Mouse (Mus musculus) testis, postnatal 10 days (tissue): ENCODE measurements around the gene Resf1.
"Not testable (repeated sequence)": the region's sequence is repeated elsewhere in the genome, so short reads cannot be mapped to it uniquely, and the experiment has no call there.

ENCODE experiments used
- DNase-seq: peaks from one replicate; pipeline ENCODE4 v3.0.0; 2021; ENCODE audit warnings: low spot score

Gene Resf1

DNA sequence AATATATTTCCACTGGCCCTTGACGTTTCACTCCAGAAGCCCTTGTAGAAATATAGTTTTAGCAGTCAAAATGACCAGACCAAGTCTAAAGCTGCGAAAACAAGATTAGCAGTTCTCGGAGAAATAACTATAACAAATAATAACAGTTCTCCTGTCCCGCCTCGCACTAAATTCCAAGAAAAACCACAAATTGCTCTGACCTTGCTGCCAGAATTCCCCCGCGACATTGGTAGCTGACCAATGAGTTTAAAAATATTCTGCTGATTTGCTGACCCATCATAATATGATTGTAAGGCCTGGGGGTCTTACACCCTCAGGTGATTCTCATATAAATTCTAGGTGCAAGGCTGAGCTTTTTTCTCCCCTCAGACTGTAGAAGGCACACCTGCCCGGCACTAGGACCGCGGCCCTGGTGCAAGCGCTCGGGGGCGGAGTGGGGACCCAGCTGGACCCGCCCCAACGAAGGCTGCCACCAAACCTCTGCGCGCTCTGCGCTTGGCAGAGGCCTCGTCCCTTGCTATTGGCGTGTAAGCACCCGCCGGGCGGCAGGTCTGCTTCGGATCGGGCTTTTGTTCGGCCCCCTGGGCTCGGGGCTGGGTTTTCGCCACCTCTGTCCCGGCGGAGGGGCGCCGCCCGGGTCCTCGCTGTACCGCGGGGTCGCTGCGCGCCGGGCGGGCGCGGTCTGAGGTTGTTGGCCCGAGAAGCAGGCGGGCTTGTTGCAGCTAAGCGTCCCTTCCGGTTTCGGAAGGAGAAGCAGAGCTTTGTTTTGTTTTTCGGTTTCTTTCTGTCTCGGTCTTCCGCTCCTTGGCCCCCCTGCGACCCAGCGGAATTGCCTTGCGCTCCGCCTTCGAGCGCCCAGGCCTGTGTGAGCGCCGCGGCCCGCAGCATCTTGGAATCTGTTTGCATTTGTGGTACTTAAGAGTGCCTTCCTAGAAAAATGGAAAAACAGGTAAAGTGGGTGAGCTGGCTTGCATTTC is at the start of gene Resf1:
Gene Resf1 (plus strand): TSS at position 459 of the 977 bp plus-strand sequence.
- DNase-seq = peak; percentile 90

GRCm38 (mm10) chr6:149260801-149261239 is 48.4 kb upstream of the Resf1 start:
- DNase-seq = no peak

GRCm38 (mm10) chr6:149267951-149268350 is 41.3 kb upstream of the Resf1 start:
- DNase-seq = no peak

GRCm38 (mm10) chr6:149278248-149278731 is 30.9 kb upstream of the Resf1 start:
- no peak for DNase-seq

GRCm38 (mm10) chr6:149278866-149279265 is 30.3 kb upstream of the Resf1 start:
- DNase-seq = no peak

GRCm38 (mm10) chr6:149280511-149280910 is 28.7 kb upstream of the Resf1 start:
- DNase-seq = no peak

DNA sequence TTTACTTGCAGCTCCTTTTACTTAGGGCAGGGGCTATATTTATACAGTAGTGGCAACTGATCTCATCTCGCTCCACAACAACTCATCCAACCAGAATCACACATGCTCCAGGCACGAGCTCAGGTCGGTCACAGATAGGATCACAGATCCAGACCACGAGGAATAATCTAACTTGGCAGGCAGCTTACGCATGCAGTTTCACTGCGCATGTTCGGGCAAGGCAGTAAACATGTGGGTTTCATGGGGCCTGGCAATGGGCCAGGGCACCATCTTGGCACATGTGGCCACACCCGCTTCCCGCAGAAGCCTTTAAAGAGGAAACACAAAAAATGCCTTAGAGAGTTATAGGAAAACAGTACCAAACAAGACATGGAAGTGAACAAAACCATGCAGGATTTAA is 21.0 kb upstream of the Resf1 start:
- not testable (repeated sequence) for DNase-seq

DNA sequence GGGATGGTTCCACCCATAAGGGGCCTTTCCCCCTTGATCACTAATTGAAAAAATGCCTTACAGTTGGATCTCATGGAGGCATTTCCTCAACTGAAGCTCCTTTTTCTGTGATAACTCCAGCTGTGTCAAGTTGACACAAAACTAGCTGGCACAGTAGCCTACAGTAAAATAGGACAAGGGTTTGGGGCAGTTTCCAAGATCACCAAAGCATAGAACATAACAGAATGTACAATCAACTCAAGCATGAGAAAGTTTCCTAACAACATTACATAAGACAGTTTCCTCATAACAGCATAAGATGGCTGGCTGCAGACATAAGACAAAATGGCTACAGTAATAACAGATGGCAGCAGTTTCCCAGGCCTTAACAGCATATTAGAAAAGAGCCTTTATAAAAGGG is 6.0 kb upstream of the Resf1 start:
- DNase-seq = not testable (repeated sequence)

DNA sequence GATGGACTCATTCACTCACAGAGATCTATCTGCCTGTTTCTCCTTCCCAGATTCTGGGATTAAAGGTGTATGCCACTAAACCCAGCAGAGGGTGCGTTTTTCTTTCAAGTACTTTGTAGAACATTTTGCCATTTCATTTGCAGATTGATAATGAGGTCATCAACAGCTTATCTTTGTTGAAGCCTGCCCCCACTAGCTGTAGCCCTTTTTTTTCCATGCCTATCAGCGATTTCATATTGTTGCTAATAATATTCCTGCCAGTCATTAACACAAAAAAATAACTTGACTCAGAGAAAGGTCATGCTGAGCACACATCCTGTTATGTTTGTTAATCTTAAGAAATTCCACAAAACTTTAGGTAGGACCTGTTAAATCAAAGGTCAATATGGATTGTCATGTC is 2.1 kb upstream of the Resf1 start:
- DNase-seq = no peak

GRCm38 (mm10) chr6:149307801-149308200 is 1.4 kb upstream of the Resf1 start:
- DNase-seq = no peak

DNA sequence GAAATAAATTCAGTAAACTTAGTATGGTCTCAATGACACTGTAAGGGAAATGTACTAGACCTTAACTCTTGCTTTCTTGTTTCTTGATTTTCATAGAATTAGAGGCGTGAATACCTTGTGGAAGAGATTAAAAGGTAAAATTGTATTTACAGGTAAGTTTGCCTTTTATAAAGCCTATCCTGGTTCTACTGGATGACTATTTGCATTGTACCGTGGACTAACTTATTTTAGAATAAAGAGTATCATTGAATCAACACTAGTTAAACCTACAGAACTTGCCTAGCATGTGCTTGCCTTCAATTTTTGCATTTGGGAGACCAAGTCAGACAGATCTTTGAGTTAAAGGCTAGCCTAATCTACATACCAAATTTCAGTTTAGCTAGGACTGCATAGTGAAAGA is 1.0 kb downstream of the Resf1 start:
- DNase-seq = no peak

DNA sequence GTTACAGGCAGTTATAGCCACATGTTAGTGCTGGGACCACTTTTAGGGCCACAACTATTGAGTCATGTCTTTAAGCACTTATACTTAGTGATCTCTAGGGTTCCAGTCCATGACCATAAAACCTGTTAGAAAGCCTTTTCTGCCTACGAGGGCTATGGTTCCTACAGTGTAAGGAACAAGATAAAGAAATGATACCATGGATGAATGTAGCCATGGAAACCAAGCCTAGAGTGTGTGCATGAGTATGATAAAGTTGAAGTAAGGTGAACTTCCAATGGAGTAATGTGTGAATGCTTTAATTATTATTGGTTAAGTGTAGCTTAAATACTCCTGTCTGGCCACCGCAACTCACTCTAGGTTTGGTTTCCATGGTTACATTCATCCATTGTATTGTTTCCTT is 1.8 kb downstream of the Resf1 start:
- no peak for DNase-seq

DNA sequence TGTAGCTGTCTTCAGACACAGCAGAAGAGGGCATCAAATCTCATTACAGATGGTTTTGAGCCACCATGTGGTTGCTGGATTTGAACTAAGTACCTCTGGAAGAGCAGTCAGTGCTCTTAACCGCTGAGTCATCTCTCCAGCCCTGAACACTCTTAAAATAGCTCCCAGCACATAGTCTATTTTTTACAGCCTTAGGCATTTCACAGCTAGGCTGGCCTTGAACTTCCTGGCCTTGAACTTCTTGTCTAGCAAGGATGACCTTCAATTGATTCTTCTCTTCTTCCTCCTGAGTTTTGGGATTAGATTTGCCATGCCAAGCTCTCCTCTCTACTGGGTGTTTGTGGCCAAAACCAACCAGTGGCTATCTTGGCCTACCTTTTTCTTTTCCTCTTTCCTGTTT is 2.6 kb downstream of the Resf1 start:
- DNase-seq = no peak

GRCm38 (mm10) chr6:149312221-149312620 is 3.0 kb downstream of the Resf1 start:
- no peak for DNase-seq

GRCm38 (mm10) chr6:149314918-149315317 is 5.7 kb downstream of the Resf1 start:
- DNase-seq = no peak

DNA sequence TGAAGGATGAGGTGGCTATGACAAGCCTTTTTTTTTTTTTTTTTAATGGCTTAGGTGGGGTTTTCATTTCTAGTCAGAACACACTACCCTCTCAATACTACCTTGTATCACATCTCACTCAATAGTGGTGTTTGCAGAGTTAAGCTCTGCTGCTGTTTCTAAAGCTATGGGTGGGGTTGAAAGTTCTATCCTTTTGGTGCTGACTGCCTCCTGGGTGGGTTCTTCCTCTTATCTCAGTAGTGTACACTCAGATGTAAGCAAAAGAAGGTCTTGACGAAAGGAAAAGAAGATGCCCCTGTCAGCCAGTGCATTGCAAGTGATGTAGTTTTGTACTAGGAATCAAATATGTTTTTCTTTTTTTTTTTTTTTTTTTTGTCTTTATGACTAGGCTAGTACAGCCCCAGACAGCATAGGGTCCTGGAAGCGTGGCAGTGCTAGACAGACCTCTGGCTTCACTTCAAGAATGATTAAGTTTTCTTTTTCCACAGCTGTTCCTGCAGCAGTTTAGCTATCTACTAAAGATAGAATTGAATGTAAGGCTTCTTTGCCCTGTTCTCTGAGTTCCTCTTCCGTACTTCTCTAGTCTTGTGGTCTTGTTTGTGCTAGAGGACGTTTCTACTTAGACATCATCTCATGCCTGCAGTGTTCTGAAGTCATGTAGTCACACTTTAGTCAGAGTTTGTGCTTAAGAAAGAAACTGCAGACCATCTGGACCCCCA is 14.5 kb downstream of the Resf1 start:
- DNase-seq = no peak

GRCm38 (mm10) chr6:149324242-149324633 is 15.0 kb downstream of the Resf1 start:
- DNase-seq = no peak

GRCm38 (mm10) chr6:149329071-149329470 is 19.9 kb downstream of the Resf1 start:
- DNase-seq = no peak

GRCm38 (mm10) chr6:149330332-149330731 is 21.1 kb downstream of the Resf1 start:
- DNase-seq = no peak

GRCm38 (mm10) chr6:149333036-149333435 is 23.8 kb downstream of the Resf1 start:
- no peak for DNase-seq

DNA sequence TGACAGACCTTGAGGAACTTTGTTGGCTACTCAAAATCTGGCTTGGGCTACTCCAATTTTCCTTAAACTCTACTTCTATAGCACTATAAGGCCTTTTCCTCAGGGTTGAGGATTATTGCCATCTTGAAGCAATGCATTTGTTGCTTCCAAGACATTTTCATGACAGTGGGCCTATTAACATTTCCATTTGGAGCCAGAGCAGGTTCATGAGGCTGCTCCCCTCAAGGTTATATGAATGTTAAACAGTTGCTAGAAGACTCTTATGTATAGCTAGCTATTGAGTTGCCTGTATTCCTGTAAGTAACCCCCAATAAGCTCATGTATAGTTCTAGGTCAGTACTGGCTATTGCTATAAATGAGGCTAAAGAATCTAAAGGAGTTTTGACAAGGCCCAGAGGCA is 28.8 kb downstream of the Resf1 start:
- DNase-seq = no peak

DNA sequence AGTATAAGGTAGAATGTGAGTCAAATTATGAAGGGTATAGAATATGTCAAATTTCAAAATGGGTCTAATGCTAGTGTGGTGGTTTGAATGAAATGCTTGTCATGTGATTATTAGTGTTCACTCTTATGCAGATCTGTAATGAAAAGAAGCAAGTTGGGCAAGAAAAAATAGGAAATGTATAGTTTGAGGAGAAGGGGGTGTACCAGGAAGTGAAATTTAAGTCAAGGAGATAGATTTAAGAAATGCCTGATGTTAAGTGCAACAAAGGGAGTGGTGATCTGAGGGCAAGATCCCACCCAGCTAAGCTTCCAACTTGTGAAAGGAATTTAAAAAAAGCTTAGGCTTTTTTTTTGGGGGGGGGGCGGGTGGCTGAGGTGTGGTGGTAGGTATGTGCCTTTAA is 29.4 kb downstream of the Resf1 start:
- DNase-seq = no peak

- no peak for DNase-seq
Measured at GRCm38 (mm10) chr6:149343802-149344201, 34.6 kb downstream of the Resf1 start.
